Mouse (Mus musculus) mature B cell (primary cell): Measurements from ENCODE around the gene Ptprf.

ENCODE experiments used
- in situ Hi-C: fragments of 300-500 bp; cut with MboI; formaldehyde crosslinking; loops from 2 replicates; pipeline ENCODE4 v1.14.3; 2019

Ptprf gene

GRCm38 (mm10) chr4:118286202-118286601 lies 5.0 kb downstream of the Ptprf start:
- in situ Hi-C loops = no loop called here

- in situ Hi-C loops = no loop called here
Observed at GRCm38 (mm10) chr4:118282182-118282562, 9.0 kb downstream of the Ptprf start.

GRCm38 (mm10) chr4:118281444-118282181 lies 9.6 kb downstream of the Ptprf start:
- in situ Hi-C loops = no loop called here

- in situ Hi-C loops = no loop called here
Observed at GRCm38 (mm10) chr4:118280506-118280905, 10.7 kb downstream of the Ptprf start.

- in situ Hi-C loops = no loop called here
Observed at GRCm38 (mm10) chr4:118276520-118277232, 14.5 kb downstream of the Ptprf start.

- in situ Hi-C loops = no loop called here
Observed at GRCm38 (mm10) chr4:118275601-118276519, 15.3 kb downstream of the Ptprf start.

GRCm38 (mm10) chr4:118274521-118274920 lies 16.7 kb downstream of the Ptprf start:
- in situ Hi-C loops = no loop called here

GRCm38 (mm10) chr4:118273998-118274397 lies 17.2 kb downstream of the Ptprf start:
- in situ Hi-C loops = no loop called here

- in situ Hi-C loops = no loop called here
Observed at GRCm38 (mm10) chr4:118273545-118273944, 17.7 kb downstream of the Ptprf start.

- in situ Hi-C loops = no loop called here
Observed at GRCm38 (mm10) chr4:118272871-118273270, 18.3 kb downstream of the Ptprf start.

- in situ Hi-C loops = no loop called here
Observed at GRCm38 (mm10) chr4:118272258-118272657, 18.9 kb downstream of the Ptprf start.

- in situ Hi-C loops = no loop called here
Observed at GRCm38 (mm10) chr4:118271556-118272074, 19.6 kb downstream of the Ptprf start.

- in situ Hi-C loops = no loop called here
Observed at GRCm38 (mm10) chr4:118270706-118271105, 20.5 kb downstream of the Ptprf start.

GRCm38 (mm10) chr4:118269999-118270398 lies 21.2 kb downstream of the Ptprf start:
- in situ Hi-C loops = no loop called here

GRCm38 (mm10) chr4:118268429-118269212 lies 22.6 kb downstream of the Ptprf start:
- in situ Hi-C loops = no loop called here

- in situ Hi-C loops = no loop called here
Observed at GRCm38 (mm10) chr4:118265557-118265956, 25.6 kb downstream of the Ptprf start.

- in situ Hi-C loops = no loop called here
Observed at GRCm38 (mm10) chr4:118261771-118262473, 29.3 kb downstream of the Ptprf start.

GRCm38 (mm10) chr4:118261291-118261690 lies 29.9 kb downstream of the Ptprf start:
- in situ Hi-C loops = no loop called here

GRCm38 (mm10) chr4:118260551-118261267 lies 30.5 kb downstream of the Ptprf start:
- in situ Hi-C loops = no loop called here
